Comparison of ENCODE assay signal across 8 mouse cellular contexts in the genomic region with DNA sequence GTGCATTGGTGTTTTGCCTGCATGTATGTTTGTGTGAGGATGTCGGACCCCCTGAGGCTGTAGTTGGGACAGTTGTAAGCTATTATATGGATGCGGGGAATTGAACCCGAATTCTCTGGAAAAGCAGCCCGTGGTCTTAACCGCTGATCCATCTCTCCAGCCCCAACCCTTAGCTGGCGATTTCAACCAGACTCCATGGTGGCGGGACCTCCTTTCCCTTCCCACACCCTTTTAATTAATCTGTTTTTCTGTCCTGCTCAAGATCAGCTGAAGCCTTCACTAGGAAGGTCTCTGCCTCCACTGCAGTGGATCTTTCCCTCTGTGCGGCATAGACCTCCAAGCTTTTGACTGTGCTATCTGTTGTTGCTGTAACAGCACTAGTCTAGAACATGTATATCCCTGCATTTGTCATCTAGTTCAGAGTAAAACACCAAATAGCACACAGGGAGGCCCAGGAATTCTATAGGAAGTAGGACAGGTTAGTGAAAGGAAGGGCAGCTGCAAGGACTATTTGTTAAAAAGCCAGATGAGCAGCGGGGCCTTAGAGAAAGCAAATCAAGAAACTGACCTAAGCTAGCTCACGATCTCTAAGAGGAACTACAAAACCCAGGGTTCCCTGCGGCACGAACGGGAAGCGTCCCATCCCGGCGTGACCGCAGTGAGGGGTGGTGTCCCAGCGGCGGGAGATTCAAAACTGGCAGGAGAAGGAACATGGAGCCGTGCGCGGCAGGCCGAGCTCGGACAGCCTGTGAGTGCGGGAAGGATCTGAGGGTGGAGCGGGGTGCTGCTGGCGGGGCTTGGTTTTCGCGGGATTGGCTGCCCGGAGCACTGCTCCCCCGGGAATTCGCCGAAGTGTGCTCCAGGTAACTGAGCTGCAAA. TPM values are rescaled to one million over a fixed set of nuclear protein-coding genes. Genes with fewer than 3 reads are reported as not detected.
A peak's percentile ranks its signal among the peaks of the same experiment; 100 is the strongest.
DNase-seq lines count a peak whose midpoint lies in the region; ATAC-seq and TF ChIP-seq lines count a peak whose summit lies in the region.

A gene (plus strand): TSS at position 627 of the 879 bp plus-strand sequence.

- no peaks in the 10 kb centered on the region for H3K9me3 ChIP-seq in heart, embryonic 10.5 days
- H3K9me3 ChIP-seq in kidney, embryonic 15.5 days (replicated peaks) = no peaks in the 10 kb centered on the region
- H3K9me3 ChIP-seq in limb, embryonic 15.5 days = no peaks in the 10 kb centered on the region
- H3K9me3 ChIP-seq in midbrain, postnatal 0 days (ENCODE audit: low read length) = no peaks in the 10 kb centered on the region

- peaks cover 4% of the 10 kb centered on the region for H3K4me1 ChIP-seq in embryonic fibroblast, embryonic 13.5 days (ENCODE audit: control insufficient read depth, insufficient read depth, low read length)
- peaks cover 15% of the 10 kb centered on the region for H3K4me1 ChIP-seq in heart, embryonic 10.5 days
- H3K4me1 ChIP-seq in kidney, embryonic 15.5 days = peaks cover 21% of the 10 kb centered on the region
- H3K4me1 ChIP-seq in limb, embryonic 15.5 days = peaks cover 17% of the 10 kb centered on the region
- no peaks in the 10 kb centered on the region for H3K4me1 ChIP-seq in midbrain, postnatal 0 days (ENCODE audit: insufficient read depth, low read length)

- peak within 1 kb of the TSS; percentile 86 for H3K4me3 ChIP-seq in C2C12 (ENCODE audit: insufficient read depth, poor library complexity, severe bottlenecking)
- peak within 1 kb of the TSS; percentile 83 for H3K4me3 ChIP-seq in embryonic fibroblast, embryonic 13.5 days (ENCODE audit: insufficient read depth, low read length)
- H3K4me3 ChIP-seq in heart, embryonic 10.5 days = peak within 1 kb of the TSS; percentile 70
- peak within 1 kb of the TSS; percentile 70 for H3K4me3 ChIP-seq in kidney, embryonic 15.5 days (replicated peaks)
- peak within 1 kb of the TSS; percentile 51 for H3K4me3 ChIP-seq in limb, embryonic 15.5 days
- peak within 1 kb of the TSS; percentile 40 for H3K4me3 ChIP-seq in midbrain, postnatal 0 days (ENCODE audit: low read depth, low read length)

- no peak within 1 kb of the TSS for H3K27ac ChIP-seq in embryonic fibroblast, embryonic 13.5 days (ENCODE audit: insufficient read depth, low read length)
- peak within 1 kb of the TSS; percentile 76 for H3K27ac ChIP-seq in heart, embryonic 10.5 days
- peak within 1 kb of the TSS; percentile 41; the same call in 1 of the 2 replicates for H3K27ac ChIP-seq in kidney, embryonic 15.5 days
- peak within 1 kb of the TSS; percentile 17; the same call in 1 of the 2 replicates for H3K27ac ChIP-seq in limb, embryonic 15.5 days
- peak within 1 kb of the TSS; percentile 70 for H3K27ac ChIP-seq in midbrain, postnatal 0 days (ENCODE audit: low read depth, low read length)

- 18% methylated on average over 33 of the region's 33 CpGs for WGBS in heart, embryonic 10.5 days
- WGBS in kidney, embryonic 15.5 days = 19% methylated on average over 33 of the region's 33 CpGs
- WGBS in limb, embryonic 15.5 days = 19% methylated on average over 33 of the region's 33 CpGs
- 19% methylated on average over 33 of the region's 33 CpGs for WGBS in midbrain, postnatal 0 days

- H3K4me2 ChIP-seq in kidney, embryonic 15.5 days = peak within 1 kb of the TSS; percentile 79
- H3K4me2 ChIP-seq in limb, embryonic 15.5 days = peak within 1 kb of the TSS; percentile 78
- H3K4me2 ChIP-seq in midbrain, postnatal 0 days (ENCODE audit: low read depth, low read length, poor library complexity, severe bottlenecking) = peak within 1 kb of the TSS; percentile 95

- no peak for TF ChIP-seq CTCF in C2C12 (IDR thresholded peaks at IDR 0.05; ENCODE audit: control insufficient read depth, insufficient read depth, insufficient read length)
- TF ChIP-seq CTCF in embryonic fibroblast, embryonic 13.5 days (IDR thresholded peaks at IDR 0.05; ENCODE audit: borderline replicate concordance, insufficient read depth, low read length) = no peak
- peak; percentile 19; the same call in 1 of the 2 replicates for TF ChIP-seq CTCF in midbrain, postnatal 0 days (IDR thresholded peaks at IDR 0.05)

- H3K79me2 ChIP-seq in C2C12 (ENCODE audit: control insufficient read depth, insufficient read depth) = peaks cover 23% of the 10 kb centered on the region

- peak; percentile 90 for ATAC-seq in kidney, embryonic 15.5 days (replicated peaks; ENCODE audit: low FRiP score)
- ATAC-seq in limb, embryonic 15.5 days (ENCODE audit: insufficient number of reproducible peaks, low FRiP score, low TSS enrichment, low read depth) = peak; percentile 80
- ATAC-seq in midbrain, postnatal 0 days (ENCODE audit: low FRiP score) = peak; percentile 86

- H3K79me3 ChIP-seq in C2C12 (ENCODE audit: low read depth) = peaks cover 10% of the 10 kb centered on the region

- DNase-seq in brain, adult 2 months (ENCODE audit: low read depth, low spot score) = peak; percentile 95
- peak; percentile 93 for DNase-seq in heart, embryonic 10.5 days (ENCODE audit: low spot score)
- DNase-seq in midbrain, postnatal 0 days (ENCODE audit: low spot score) = peak; percentile 96
- DNase-seq in spleen, postnatal 10 days (ENCODE audit: low spot score in 2 of 2) = peak; percentile 71 to 90

- peak within 1 kb of the TSS; percentile 91 for H3ac ChIP-seq in C2C12 (ENCODE audit: control insufficient read depth, insufficient read length, low read depth)

- peak; percentile 49; the same call in 1 of the 2 replicates for TF ChIP-seq POLR2A in embryonic fibroblast, embryonic 13.5 days (IDR thresholded peaks at IDR 0.05; ENCODE audit: low read depth, low read length)

- H3K9ac ChIP-seq in kidney, embryonic 15.5 days = peak within 1 kb of the TSS; percentile 49
- H3K9ac ChIP-seq in limb, embryonic 15.5 days = 0 out of 2 replicates have a peak within 1 kb of the TSS, but pooled peaks have one; percentile 18
- peak within 1 kb of the TSS; percentile 37; the same call in 1 of the 2 replicates for H3K9ac ChIP-seq in midbrain, postnatal 0 days (replicated peaks; ENCODE audit: low read length, poor library complexity, severe bottlenecking)

- H3K27me3 ChIP-seq in C2C12 (ENCODE audit: control insufficient read depth, insufficient read depth, insufficient read length) = no peaks in the 10 kb centered on the region
- no peaks in the 10 kb centered on the region for H3K27me3 ChIP-seq in heart, embryonic 10.5 days (ENCODE audit: insufficient read depth, poor library complexity, severe bottlenecking)
- no peaks in the 10 kb centered on the region for H3K27me3 ChIP-seq in kidney, embryonic 15.5 days
- peaks cover 6% of the 10 kb centered on the region; the same call in 1 of the 2 replicates for H3K27me3 ChIP-seq in limb, embryonic 15.5 days
- H3K27me3 ChIP-seq in midbrain, postnatal 0 days (ENCODE audit: insufficient read depth, low read length) = no peaks in the 10 kb centered on the region

- peaks cover 7% of the 10 kb centered on the region for H3K36me3 ChIP-seq in C2C12 (ENCODE audit: control insufficient read depth, insufficient read depth)
- peaks cover 18% of the 10 kb centered on the region for H3K36me3 ChIP-seq in heart, embryonic 10.5 days
- H3K36me3 ChIP-seq in kidney, embryonic 15.5 days = peaks cover 26% of the 10 kb centered on the region
- H3K36me3 ChIP-seq in limb, embryonic 15.5 days = peaks cover 17% of the 10 kb centered on the region
- no peaks in the 10 kb centered on the region for H3K36me3 ChIP-seq in midbrain, postnatal 0 days (ENCODE audit: insufficient read depth, low read length)

TF ChIP-seq in C2C12, 6 proteins besides CTCF, POLR2A, EP300 and RAD21:
- TF ChIP-seq MYOG (IDR thresholded peaks at IDR 0.05; ENCODE audit: control insufficient read depth, extremely low read depth, insufficient read length) (no peak), MAX (IDR thresholded peaks at IDR 0.05) (peak; percentile 23)
TF ChIP-seq in C2C12: peak in this region for 1.

RNA-seq across cellular contexts. Expression of the gene that starts here (rescaled TPM):
- polyA plus RNA-seq in C2C12 (2012; fragmentation: generic; extraction: Trizol) = 23.9 TPM
- 14.8 and 20.1 TPM in 2 replicates for polyA plus RNA-seq in embryonic fibroblast, embryonic 13.5 days (2011; ENCODE audit: insufficient read length, low read depth, missing spikeins)
- 22.0 and 27.4 TPM in 2 replicates for polyA plus RNA-seq in heart, embryonic 10.5 days (2016; fragmentation: Nextera tagmentation; extraction: Ambion mirVana)
- polyA plus RNA-seq in kidney, embryonic 15.5 days (2015; fragmentation: Nextera tagmentation; extraction: Ambion mirVana) = 18.5 and 22.1 TPM in 2 replicates
- 17.6 and 17.8 TPM in 2 replicates for polyA plus RNA-seq in limb, embryonic 15.5 days (2015; fragmentation: Nextera tagmentation; extraction: Ambion mirVana)
- total RNA-seq in midbrain, postnatal 0 days (2014; rRNA removed) = 3.1 and 5.4 TPM in 2 replicates
- 1.2 and 1.4 TPM in 2 replicates for polyA plus RNA-seq in midbrain, postnatal 0 days (2015; fragmentation: Nextera tagmentation; extraction: Ambion mirVana)
